Mouse (Mus musculus) forebrain, embryonic 16.5 days (tissue): ENCODE measurements at regions not wholly inside any gene's neighbourhood (a gene's known extent, or its start where the extent isn't known, plus 50 kb on each side); places are given as distances from the start of the nearest gene placed in this dataset.

Source experiments
- ATAC-seq: fragments of 200-750 bp; cut with Nextera tagmentation; 2 replicates; pipeline ENCODE4 v1.8.0; 2017; ENCODE audit warnings: mild to moderate bottlenecking, moderate library complexity
- H3K27ac ChIP-seq: fragments of 300-500 bp; sonication (generic); 2 replicates; pipeline ENCODE4 v1.5.1; 2014; ENCODE audit warnings: low read length, control low read depth
- H3K27me3 ChIP-seq: fragments of 300-500 bp; sonication (generic); replicated peaks from 2 replicates; pipeline ENCODE4 v1.6.1; 2014; ENCODE audit warnings: low read length; ENCODE audit not compliant: control insufficient read depth, insufficient read depth
- H3K36me3 ChIP-seq: fragments of 300-500 bp; sonication (generic); 2 replicates; pipeline ENCODE4 v1.6.1; 2014; ENCODE audit not compliant: control insufficient read depth, insufficient read depth
- H3K4me1 ChIP-seq: fragments of 300-500 bp; sonication (generic); replicated peaks from 2 replicates; pipeline ENCODE4 v1.6.1; 2014; ENCODE audit warnings: low read length; ENCODE audit not compliant: control insufficient read depth, insufficient read depth
- H3K4me2 ChIP-seq: fragments of 300-500 bp; sonication (generic); 2 replicates; pipeline ENCODE4 v1.6.1; 2014; ENCODE audit warnings: mild to moderate bottlenecking, low read length, control low read depth
- H3K4me3 ChIP-seq: fragments of 300-500 bp; sonication (generic); replicated peaks from 2 replicates; pipeline ENCODE4 v1.5.1; 2014; ENCODE audit warnings: mild to moderate bottlenecking, low read length, control low read depth
- H3K9ac ChIP-seq: fragments of 300-500 bp; sonication (generic); replicated peaks from 2 replicates; pipeline ENCODE4 v1.6.1; 2014; ENCODE audit warnings: low read depth, low read length, control low read depth
- H3K9me3 ChIP-seq: fragments of 300-500 bp; sonication (generic); 2 replicates; pipeline ENCODE4 v1.6.1; 2016; ENCODE audit warnings: low read length; ENCODE audit not compliant: control insufficient read depth
- WGBS: fragments of 180-500 bp; shearing (Covaris S2); extraction: QIAGEN DNeasy Blood & Tissue Kit; methylation state at CpG from one replicate; pipeline ENCODE4 v1.1.7; 2014; 5-methylcytosine and 5-hydroxymethylcytosine counted together

GRCm38 (mm10) chr15:102807353-102807752 lies 85.4 kb upstream of the Calcoco1 start:
- Histone ChIP-seq H3K36me3 (no peaks in the 10 kb centered on the region), H3K4me3 (no peak overlapping the region), H3K27me3 (no peaks in the 10 kb centered on the region), H3K27ac (no peak overlapping the region), H3K9ac (no peak overlapping the region), H3K4me1 (no peaks in the 10 kb centered on the region), H3K9me3 (no peaks in the 10 kb centered on the region), H3K4me2 (no peak overlapping the region)
- peak; percentile 79 for ATAC-seq
- 34% methylated on average over 3 of the region's 3 CpGs for WGBS

GRCm38 (mm10) chr15:102819181-102819580 lies 97.2 kb upstream of the Calcoco1 start:
- Histone ChIP-seq H3K4me3 (no peak overlapping the region), H3K9me3 (no peaks in the 10 kb centered on the region), H3K27me3 (no peaks in the 10 kb centered on the region), H3K27ac (no peak overlapping the region), H3K9ac (no peak overlapping the region), H3K36me3 (no peaks in the 10 kb centered on the region), H3K4me1 (no peaks in the 10 kb centered on the region), H3K4me2 (no peak overlapping the region)
- WGBS = 78% methylated on average over 12 of the region's 12 CpGs
- no peak for ATAC-seq

DNA sequence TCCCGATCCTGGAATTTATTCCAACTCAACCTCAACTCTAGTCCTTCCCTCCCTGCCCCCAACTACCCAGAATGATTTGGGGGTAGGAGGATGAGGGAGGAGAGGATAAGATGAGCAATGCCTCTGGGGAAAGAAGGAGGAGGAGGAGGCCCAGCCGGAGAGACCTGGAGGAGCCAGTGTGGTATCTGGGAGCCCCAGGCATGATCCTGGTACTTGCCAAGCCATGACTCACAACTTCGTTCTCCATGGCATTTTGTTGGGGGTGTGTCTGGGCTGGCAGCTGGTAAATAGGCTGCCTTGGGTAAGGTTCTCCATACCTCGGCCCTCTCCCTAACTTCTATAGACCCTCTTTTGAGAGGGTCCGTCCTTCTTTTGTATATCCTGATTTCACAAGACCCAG lies 81.2 kb upstream of the Hoxc13 start:
- Histone ChIP-seq H3K9ac (no peak overlapping the region), H3K4me2 (no peak overlapping the region), H3K27me3 (no peaks in the 10 kb centered on the region), H3K36me3 (no peaks in the 10 kb centered on the region), H3K4me1 (no peaks in the 10 kb centered on the region), H3K9me3 (no peaks in the 10 kb centered on the region), H3K27ac (no peak overlapping the region), H3K4me3 (no peak overlapping the region)
- 71% methylated on average over 5 of the region's 5 CpGs for WGBS
- no peak for ATAC-seq

DNA sequence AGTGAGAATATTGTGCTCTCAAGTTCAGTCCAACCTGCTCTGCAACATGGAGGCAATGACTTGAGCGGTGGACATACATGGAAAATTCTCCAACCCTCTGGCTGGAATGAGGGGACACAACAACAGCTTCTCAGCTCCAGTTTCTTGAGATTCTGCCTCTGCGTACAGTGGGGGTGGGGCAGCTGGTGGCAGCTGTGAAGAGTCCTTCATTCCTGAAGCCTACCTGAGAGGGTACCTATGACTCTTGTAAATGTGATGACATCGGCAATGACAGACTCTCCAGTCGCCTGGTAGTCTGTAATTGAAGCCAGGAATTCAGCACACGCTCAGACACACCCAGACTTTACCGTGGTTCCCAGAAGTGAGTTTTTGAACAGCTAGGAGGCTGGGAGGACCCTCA lies 58.5 kb upstream of the Hoxc13 start:
- no peak overlapping the region for H3K4me2 ChIP-seq
- H3K36me3 ChIP-seq = no peaks in the 10 kb centered on the region
- no peak overlapping the region for H3K27ac ChIP-seq
- no peak overlapping the region for H3K4me3 ChIP-seq
- no peak overlapping the region for H3K9ac ChIP-seq
- H3K9me3 ChIP-seq = no peaks in the 10 kb centered on the region
- no peaks in the 10 kb centered on the region for H3K4me1 ChIP-seq
- ATAC-seq = no peak
- WGBS = 83% methylated on average over 6 of the region's 6 CpGs
- no peaks in the 10 kb centered on the region for H3K27me3 ChIP-seq

- no peak overlapping the region for H3K4me3 ChIP-seq
- no peak for ATAC-seq
- no peaks in the 10 kb centered on the region for H3K36me3 ChIP-seq
- no peaks in the 10 kb centered on the region for H3K4me1 ChIP-seq
- H3K9me3 ChIP-seq = no peaks in the 10 kb centered on the region
- 81% methylated on average over 3 of the region's 3 CpGs for WGBS
- H3K27ac ChIP-seq = no peak overlapping the region
- no peaks in the 10 kb centered on the region for H3K27me3 ChIP-seq
- no peak overlapping the region for H3K9ac ChIP-seq
- no peak overlapping the region for H3K4me2 ChIP-seq
These were observed 54.1 kb upstream of the Hoxc13 start for GRCm38 (mm10) chr15:102866788-102867187.
